Mouse (Mus musculus): Measurements from ENCODE around the gene St6galnac3.

St6galnac3 gene

GRCm38 (mm10) chr3:153276101-153276829 lies 448.7 kb downstream of the St6galnac3 start:
- DNase-seq = no peak

GRCm38 (mm10) chr3:153272241-153272640 lies 452.7 kb downstream of the St6galnac3 start:
- no peak for DNase-seq

- DNase-seq = no peak
Observed at GRCm38 (mm10) chr3:153267397-153267796, 457.6 kb downstream of the St6galnac3 start.

DNA sequence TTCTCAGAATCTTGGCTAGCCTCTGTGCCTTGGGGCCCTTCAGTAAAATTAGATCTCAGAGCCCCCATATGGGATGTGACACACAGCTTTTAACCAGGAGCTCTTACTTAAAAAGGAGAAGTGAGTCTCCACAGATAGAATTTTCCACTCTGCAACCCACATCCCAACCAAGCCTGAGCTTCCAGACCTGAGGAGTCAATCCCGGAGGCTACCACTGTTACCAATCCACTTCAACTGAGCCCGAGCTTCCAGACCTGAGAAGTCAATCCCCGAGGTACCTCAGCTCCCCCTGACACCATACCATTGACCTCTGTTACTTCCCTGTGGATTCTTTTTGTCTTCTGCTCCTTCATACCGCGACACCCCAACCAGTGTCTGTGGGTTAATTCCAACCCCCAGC lies 463.0 kb downstream of the St6galnac3 start:
- DNase-seq = no peak

DNA sequence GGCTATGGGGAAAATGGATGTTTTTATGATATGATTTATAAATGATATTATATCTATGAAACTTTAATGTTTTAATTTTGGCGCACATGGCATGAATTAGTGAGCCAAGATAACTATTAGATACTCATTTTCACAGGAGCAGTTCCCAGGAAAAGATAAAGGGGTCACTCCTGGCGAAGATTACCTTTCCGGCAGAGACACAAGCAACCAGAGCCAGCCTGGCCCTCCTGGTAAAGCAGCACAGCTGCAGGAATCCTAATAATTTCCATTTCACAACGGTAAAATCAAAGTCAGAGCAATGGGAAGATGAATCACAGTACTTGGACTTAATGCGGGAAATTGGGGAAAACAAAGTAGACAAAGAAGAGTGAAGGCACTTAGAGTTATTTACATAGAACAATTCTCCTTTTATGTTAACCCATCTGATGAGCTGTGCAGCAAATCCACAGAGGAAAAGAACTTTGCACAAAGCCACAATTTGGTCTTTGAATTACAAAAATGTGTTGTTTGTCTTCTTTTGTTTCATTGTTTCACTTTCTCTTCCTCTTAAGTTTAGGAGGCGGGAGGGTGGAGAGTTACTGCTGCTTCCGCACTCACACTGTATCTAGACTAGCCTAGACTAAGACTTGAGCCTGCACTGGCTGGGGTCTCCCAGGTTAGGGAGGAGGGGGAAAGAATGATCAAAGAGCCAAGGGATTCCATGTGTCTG lies 464.6 kb downstream of the St6galnac3 start:
- no peak for DNase-seq

DNA sequence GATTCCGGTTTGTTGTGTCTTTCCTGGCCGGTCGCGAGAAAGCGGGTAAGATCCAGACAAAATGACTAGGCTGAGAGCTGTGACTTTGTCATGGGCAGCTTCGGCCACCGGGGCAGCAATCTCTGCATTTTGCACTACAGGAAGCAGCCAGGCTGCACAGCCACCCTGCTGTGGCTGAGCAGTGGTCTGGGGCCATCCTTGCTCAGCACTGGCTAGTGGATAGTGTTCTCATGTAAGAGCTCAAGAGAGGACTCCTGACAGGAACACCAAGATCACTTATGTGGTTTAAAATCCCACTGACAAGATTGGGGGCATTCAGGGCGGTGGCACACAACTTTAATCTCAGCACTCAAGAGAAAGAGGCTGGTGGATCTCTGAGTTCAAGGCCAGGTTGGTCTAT lies 469.1 kb downstream of the St6galnac3 start:
- no peak for DNase-seq

GRCm38 (mm10) chr3:153251653-153252052 lies 473.3 kb downstream of the St6galnac3 start:
- no peak for DNase-seq

DNA sequence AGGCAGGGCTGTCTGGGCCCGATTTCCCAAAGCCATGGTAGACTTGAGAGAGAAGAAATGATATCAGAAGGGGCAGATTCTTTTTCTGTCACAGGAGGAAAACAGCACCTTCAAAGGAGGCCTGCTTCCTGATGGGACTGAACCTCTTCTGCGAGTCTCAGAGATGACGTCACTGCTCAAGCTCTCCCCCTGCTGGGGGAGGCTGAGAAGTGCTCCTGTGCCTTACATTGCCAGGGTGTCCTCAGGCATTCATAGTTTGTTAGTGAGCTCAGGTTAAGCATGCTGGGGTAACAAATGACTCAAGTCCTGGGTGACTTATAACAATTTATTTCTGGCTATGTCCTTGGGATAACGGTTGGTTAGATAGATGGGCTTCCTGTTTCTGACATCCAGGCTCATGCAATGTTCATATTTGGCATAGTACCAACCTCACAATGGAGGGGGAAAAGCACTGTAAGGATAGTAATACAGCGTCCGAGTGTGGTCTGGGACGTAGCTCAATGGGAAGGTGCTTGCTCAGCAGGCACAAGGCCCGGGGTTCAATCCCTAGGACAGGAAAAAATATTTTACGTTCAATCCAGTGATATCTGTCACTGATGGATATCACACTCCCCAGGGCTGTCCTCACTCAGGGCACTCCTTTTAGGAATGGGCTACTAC lies 474.2 kb downstream of the St6galnac3 start:
- DNase-seq = peak; percentile 79 to 81

GRCm38 (mm10) chr3:153248866-153249265 lies 476.1 kb downstream of the St6galnac3 start:
- no peak for DNase-seq

GRCm38 (mm10) chr3:153248029-153248428 lies 476.9 kb downstream of the St6galnac3 start:
- peak in 1 of 2 experiments; percentile 56 for DNase-seq

DNA sequence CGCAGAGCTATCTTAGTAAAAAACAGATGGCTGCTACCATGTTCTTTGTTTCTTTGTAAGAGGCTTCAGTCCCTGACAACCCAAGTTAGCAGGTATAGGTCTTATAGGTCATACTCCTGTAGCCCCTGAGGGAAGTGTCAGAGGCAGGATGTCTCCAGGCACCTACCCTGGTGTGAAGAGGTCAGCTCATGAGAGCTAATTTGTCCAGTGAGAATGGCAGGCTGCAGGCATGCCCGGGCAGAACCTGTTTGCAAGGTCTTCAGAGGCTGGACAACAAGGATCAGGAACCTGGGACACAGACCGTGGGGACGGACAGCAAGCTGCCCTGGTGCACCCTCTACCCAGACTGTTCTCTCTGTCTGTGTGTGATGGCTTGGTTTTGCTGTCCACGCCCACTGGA lies 482.4 kb downstream of the St6galnac3 start:
- no peak for DNase-seq

- no peak for DNase-seq
Observed at GRCm38 (mm10) chr3:153241134-153241533, 483.8 kb downstream of the St6galnac3 start.

DNA sequence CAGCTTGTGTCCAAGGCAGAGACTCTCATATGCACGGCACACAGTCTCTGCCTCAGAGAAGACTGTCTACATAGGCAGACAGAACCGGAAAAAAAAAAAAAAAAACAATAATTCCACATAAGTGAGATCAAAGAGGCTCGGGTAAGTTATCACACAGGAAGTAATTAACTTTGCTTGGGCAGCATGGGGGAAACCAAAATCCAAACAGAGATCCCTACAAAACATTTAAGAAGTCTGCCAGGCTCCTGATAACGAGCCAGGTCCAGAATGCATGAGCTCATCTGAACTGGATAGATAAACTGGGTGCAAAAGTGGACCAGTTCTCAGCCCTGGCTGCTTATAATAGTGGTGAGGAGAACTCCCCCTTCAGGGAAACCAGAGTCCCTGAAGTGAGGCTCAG lies 484.6 kb downstream of the St6galnac3 start:
- DNase-seq = no peak

DNA sequence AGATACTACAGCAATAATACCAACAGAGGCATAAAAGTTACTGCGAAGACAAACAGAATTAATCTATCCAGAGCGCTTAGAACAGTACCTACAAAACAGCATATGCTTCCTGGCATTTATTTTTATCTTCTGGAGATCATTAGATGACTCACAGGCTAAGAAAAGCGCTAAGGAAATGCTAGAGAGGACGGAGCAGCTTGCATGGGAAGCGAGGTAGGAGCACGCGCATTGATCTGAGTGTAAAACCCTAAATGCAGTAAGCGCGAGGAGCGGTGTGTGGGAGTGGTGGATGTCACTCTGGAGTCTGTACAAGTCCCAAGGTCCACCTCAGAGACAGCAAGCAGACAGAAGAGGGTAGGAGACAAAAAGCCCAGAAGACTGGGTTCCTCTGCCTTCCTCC lies 486.6 kb downstream of the St6galnac3 start:
- DNase-seq = no peak

GRCm38 (mm10) chr3:153236262-153236661 lies 488.7 kb downstream of the St6galnac3 start:
- DNase-seq = no peak

- DNase-seq = no peak
Observed at GRCm38 (mm10) chr3:153222611-153223402, 502.2 kb downstream of the St6galnac3 start.

GRCm38 (mm10) chr3:153219391-153219790 lies 505.6 kb downstream of the St6galnac3 start:
- no peak for DNase-seq

- DNase-seq = no peak
Observed at GRCm38 (mm10) chr3:153208186-153208585, 516.8 kb downstream of the St6galnac3 start.

DNA sequence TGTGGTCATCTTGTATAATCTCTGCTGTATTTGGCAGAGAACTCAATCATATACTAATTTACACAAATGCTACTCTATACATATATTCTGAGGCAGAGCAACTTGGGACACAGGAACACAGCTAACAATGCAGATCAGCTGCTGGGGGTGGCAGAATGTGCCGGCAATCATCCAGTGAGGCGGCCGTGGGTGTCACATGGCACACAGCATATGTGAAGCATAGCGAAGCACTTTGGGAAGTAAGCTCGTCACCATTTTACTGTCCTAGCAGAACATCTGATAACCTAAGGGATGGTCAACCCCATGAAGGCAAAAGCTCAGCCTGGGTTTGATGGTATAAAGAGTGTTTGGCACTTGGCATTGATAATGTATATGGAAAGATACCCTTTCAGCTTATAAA lies 520.9 kb downstream of the St6galnac3 start:
- no peak for DNase-seq

- DNase-seq = no peak
Observed at GRCm38 (mm10) chr3:153201835-153202234, 523.1 kb downstream of the St6galnac3 start.

DNA sequence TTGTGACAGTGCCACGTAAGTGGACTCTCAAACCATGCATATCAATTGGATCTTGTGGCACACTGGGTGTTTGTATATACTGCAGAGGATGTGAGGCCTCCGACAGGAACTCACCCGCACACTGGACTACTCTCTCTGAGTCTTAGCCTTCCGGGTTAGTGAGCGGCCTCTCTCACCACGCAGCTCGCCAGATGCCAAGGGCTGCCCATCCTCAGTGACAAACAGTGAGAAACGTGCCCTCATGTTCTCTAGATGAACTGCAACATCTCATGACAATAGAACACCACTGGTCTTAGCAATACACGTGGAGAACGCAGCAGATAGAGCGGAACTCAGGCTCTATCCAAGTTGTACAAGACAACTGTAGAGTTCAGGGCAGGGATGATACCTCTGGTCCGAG lies 524.2 kb downstream of the St6galnac3 start:
- no peak for DNase-seq

GRCm38 (mm10) chr3:153200076-153200475 lies 524.9 kb downstream of the St6galnac3 start:
- DNase-seq = no peak

GRCm38 (mm10) chr3:153199251-153199650 lies 525.7 kb downstream of the St6galnac3 start:
- DNase-seq = peak; percentile 16 to 18

All from cerebellum, postnatal 14 days (tissue).